Mouse (Mus musculus): ENCODE measurements around the gene Zfp335.
"Not testable (repeated sequence)": the region's sequence is repeated elsewhere in the genome, so short reads cannot be mapped to it uniquely, and the experiment has no call there.

The Zfp335 gene

DNA sequence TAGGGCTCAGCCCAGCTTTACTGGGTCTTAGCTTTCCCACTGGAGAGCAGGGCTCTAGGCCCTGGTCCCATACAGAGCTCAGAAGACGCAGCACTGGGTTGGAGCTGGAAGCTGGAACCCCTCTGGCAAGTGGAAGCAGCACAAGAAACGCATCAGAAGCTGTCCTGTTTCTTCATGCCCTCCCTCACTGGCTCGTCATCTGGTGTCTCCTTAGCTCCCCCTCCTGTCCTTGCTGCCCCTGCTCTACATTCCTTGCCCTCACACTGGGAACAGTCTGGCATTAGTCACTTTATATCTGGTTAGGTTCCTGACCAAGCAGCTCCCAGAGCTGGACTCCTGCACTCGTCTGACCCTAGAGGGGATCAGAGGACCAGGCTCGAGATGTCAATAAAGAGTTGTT, 17.5 kb downstream of the Zfp335 start:
- DNase-seq (ENCODE audit: low spot score) = no peak

- DNase-seq (ENCODE audit: low spot score) = no peak
These were observed 18.8 kb downstream of the Zfp335 start for GRCm38 (mm10) chr2:164892696-164893216.

DNA sequence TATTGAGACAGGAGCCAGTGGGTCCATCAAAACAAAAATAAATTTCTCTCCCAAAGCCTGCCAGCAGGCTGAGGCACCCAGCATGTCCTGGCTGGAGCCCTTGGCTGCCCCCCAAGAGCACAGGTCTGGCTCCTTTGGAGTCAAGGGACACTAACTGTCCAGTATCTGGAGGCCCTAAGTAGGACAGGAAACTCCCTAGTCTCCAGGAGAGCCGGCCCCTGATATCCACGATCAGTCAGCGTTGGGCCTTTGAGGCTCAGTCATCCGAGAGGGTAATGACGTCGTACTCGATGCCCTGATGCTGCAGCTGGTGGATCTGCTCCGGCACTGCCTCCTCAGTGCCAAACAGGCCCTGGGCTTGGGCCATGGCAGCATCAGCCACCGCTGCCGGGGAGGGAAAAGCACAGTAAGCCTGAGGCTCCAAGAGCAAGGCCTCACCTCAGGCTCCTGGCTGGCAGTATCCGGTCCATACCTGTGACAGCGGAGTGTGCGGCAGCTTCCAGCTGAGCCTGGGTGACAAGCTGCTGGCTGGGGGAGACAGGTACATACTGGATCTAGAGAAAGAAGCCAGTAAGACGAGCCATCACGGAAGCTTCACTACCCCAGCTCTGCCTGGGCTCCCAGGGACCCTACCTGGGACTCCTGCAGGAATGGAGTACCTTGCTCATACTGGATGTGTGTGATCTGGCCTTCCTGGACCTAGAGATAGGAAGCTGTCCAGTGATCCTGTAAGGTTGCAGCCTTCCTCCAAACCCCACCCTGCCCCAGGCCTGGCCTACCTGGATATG, 19.5 kb downstream of the Zfp335 start:
- no peak for DNase-seq (ENCODE audit: low spot score)

- no peak for DNase-seq (ENCODE audit: low spot score)
These were observed 20.3 kb downstream of the Zfp335 start for GRCm38 (mm10) chr2:164891056-164891834.

GRCm38 (mm10) chr2:164890411-164891049, 21.0 kb downstream of the Zfp335 start:
- no peak for DNase-seq (ENCODE audit: low spot score)

DNA sequence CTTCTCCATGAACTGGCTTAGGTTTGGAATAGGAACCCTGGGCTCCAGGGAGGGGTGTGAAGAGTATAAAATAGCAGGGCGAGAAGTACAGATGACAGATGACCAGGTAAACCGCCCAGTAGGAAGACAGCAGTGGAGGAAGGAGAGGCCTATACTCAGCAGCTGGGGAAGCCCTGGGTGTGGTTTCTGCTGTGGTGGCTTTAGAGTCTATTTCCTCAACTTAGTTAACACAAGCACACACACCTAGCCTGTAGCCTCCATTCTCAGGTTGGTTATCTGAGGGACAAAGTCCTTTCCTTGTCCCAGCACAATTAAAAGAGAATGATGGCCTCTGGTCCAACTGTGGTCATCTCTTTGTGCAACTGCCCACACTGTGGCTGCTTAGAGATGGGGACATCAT, 21.6 kb downstream of the Zfp335 start:
- no peak for DNase-seq (ENCODE audit: low spot score)

GRCm38 (mm10) chr2:164888996-164889395, 22.6 kb downstream of the Zfp335 start:
- no peak for DNase-seq (ENCODE audit: low spot score)

- DNase-seq (ENCODE audit: low spot score) = no peak
These were observed 24.9 kb downstream of the Zfp335 start for GRCm38 (mm10) chr2:164886617-164887016.

DNA sequence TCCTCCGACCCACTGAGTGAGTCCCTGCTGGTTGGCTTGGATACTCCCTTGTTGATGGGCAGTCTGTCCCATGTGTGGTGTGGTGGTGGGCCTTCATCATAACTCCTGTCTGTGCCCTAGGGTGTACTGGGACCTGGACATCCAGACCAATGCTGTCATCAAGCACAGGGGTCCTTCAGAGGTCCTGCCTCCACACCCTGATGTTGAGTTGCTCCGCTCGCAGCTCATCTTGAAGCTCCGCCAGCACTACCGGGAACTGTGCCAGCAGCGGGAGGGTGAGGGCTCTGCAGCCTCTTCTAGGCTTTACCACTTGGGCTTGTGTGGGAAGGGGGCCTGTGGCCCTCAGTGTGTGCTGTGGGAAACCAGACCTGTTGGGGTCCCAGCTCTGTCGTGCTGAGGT, 25.8 kb downstream of the Zfp335 start:
- no peak for DNase-seq (ENCODE audit: low spot score)

- no peak for DNase-seq (ENCODE audit: low spot score)
These were observed 28.9 kb downstream of the Zfp335 start for GRCm38 (mm10) chr2:164882619-164883018.

DNA sequence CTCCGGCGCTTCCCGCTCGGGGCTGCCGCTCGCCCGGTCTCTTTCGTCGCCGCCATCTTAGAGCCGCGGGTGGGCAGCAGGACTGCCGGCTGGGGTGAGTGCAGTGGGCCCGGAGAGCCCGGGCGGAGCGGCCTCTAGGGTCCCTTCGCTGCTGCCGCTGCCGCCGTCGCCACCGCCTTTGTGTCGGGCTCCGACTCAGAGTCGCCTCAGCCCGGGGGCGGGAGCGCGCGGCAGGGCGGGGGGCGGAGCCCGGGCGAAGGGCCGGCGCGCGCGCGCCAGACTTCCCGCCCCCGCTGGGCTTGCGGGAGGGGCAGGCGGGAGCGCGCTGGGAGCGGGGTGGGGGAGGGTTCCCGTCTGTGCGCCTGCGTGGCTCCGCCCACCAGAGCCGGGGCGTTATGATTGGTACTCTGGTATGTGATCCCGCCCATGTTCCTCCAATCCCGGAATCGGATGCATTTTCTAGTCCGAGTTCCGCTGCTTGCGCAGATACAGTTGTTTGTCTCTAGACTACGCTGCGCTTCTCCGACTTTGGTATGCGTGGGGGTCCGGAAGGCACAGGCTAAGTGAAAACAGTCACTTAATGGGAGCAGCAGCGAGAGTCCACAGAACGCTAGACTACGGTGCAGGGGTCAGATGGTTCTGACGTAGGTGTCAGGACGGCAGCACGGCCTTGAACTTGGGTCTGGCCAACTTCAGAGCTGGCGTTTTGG, 31.8 kb downstream of the Zfp335 start:
- peak; percentile 94 for DNase-seq (ENCODE audit: low spot score)

GRCm38 (mm10) chr2:164879228-164879567, 32.4 kb downstream of the Zfp335 start, which contains the start of gene Pcif1:
Gene Pcif1 (plus strand): TSS chr2:164879304.
- DNase-seq (ENCODE audit: low spot score) = peak; percentile 91

- peak; percentile 59 for DNase-seq (ENCODE audit: low spot score)
These were observed 32.9 kb downstream of the Zfp335 start for GRCm38 (mm10) chr2:164878509-164879227.

DNA sequence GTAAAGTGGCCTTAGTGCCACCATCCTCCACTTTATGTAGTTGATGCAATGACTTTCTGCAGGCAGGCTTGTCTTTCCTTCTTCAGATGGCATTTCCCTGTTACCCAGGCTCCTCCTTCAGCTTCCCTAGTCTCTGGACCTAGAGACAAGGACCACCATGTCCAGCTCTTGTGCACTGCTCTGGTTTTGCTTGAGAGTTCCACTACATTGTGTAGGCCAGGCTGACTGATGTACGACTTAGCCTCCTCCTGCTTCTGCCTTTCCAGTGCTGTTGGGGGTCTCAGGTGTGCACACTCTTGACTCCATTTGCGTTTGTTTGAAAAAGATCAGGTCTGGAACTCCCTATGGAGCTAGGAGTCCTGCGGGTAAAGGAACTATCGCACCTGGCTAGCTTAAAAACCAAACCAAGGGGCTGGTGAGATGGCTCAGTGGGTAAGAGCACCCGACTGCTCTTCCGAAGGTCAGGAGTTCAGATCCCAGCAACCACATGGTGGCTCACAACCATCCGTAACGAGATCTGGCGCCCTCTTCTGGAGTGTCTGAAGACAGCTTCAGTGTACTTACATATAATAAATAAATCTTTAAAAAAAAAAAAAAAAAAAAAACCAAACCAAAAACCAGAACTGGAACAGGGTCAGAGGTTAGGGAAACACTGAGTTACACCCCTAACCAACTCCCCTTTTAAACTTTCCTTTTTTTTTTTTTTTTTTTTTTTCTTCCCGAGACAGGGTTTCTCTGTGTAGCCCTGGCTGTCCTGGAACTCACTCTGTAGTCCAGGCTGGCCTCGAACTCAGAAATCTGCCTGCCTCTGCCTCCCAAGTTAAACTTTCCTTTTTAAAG, 34.0 kb downstream of the Zfp335 start:
- DNase-seq (ENCODE audit: low spot score) = not testable (repeated sequence)

- not testable (repeated sequence) for DNase-seq (ENCODE audit: low spot score)
These were observed 35.9 kb downstream of the Zfp335 start for GRCm38 (mm10) chr2:164875648-164876047.

DNA sequence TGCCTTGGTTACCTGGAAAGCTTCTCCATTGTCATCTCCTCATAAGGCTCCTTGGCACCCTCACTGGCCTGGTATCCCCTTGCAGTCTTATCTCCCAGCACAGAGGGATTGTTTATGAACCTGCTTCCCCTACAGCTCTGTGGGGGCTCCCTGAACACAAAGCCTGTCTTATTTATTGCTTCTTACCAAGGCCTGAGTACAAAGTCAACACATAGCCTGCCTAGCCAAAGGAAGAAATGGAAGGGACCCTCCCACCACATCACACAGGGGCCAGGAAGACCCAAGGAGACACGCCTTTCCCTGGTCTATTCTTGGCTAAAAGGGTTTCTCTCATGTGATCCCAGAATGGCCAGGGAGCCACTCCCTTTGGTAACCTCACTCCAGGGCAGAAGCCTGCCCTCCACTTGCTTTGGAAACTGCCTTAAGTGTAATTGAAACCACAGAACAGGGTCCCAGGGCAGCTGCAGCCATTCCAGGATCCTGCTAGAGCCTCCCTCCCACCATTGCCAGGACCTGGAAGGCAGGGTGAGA, 37.3 kb downstream of the Zfp335 start:
- no peak for DNase-seq (ENCODE audit: low spot score)

DNA sequence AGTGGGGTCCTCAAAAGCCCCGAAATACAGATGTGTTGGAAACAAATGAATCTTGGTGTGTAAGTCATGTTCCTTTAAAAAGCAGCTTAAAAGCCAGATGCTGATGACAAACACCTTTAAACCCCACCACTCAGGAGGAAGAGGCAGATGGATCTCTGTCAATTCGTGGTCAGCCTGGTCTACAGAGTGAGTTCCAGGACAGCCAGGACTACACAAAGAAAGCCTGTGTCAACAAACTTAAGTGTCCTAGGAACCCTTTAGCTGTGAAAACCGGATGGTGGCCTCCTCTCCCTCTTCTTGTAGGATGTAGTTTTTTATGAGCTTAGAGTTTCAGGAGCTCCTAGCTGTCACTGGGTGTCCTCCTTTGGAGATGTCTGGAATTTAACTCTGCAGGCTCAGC, 37.9 kb downstream of the Zfp335 start:
- DNase-seq (ENCODE audit: low spot score) = no peak

GRCm38 (mm10) chr2:164871602-164872303, 39.8 kb downstream of the Zfp335 start:
- DNase-seq (ENCODE audit: low spot score) = no peak

GRCm38 (mm10) chr2:164868491-164868890, 43.1 kb downstream of the Zfp335 start:
- no peak for DNase-seq (ENCODE audit: low spot score)

All from spleen, adult 12 weeks (tissue).